Mouse (Mus musculus): Measurements from ENCODE around the gene Klk1b4.

GRCm38 (mm10) chr7:44247971-44248370 lies 40.7 kb downstream of the Klk1b4 start:
- TF ChIP-seq CTCF (IDR thresholded peaks at IDR 0.05; ENCODE audit: low read depth) (no peak), EP300 (IDR thresholded peaks at IDR 0.05; ENCODE audit: low read depth) (no peak)
